In the genomic region with DNA sequence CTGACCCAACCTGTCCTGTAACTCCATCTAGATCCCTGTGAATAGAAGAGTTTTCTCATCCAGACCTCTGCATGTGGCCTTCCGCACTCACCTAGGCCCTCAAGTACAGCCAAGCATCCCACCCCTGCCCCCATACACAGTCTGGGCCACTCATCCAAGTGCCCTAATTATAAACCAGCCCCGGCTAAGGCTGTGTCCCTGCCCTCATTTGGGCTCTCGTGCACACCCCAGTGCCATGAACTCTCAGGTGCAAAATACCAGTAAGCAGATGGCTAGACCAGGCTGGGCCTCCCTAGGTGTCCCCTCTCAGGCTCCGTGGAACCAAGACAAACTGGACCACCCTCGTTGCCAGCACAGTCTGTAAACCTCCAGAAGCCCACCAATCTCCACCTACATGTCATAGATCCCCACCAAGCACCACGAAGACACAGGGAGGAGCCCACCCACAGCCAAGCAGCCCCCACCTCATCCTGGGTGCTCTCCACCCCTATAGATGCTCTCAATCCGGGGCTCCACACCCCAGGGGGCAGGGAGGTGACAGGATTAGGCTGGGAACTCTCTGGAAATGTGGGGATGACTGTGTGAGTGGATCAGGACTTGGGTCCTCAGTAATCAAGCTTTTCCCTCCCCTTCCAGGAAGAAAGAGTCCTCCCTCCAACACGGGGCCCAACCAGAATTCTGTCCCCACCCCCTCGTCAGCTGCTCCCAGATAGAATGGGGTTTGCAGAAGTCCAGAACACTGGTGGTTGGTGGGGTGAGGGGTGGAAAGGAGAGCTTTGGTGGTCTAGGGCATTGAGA, we compare ENCODE assay signal across 8 mouse cellular contexts.
DNase-seq lines count a peak whose midpoint lies in the region.

No protein-coding gene starts in this region.

- DNase-seq in layer of hippocampus, adult 11-12 months (ENCODE audit: low spot score) = peak; percentile 78
- no peak for DNase-seq in layer of hippocampus, adult 9-10 months (ENCODE audit: low spot score)
- DNase-seq in cerebellum, adult 9-10 months = peak; percentile 84
- peak; percentile 77 to 84 for DNase-seq in heart, adult 9 months (ENCODE audit: low spot score in 2 of 2)
- peak; percentile 56 for DNase-seq in kidney, postnatal 14 days
- DNase-seq in lung, adult 18-20 months = peak; percentile 73 to 78
- peak; percentile 59 for DNase-seq in right cerebral cortex, postnatal 14 days
- DNase-seq in urinary bladder, postnatal 25 days (ENCODE audit: low spot score) = no peak

Comparison
In these comparisons a context has a peak if more than half of its experiments do, and no peak if none do; other contexts are left out.
1. DNase-seq: peak in layer of hippocampus, adult 11-12 months (single experiment), cerebellum, adult 9-10 months (single experiment), heart, adult 9 months (2 of 2), kidney, postnatal 14 days (single experiment), lung, adult 18-20 months (2 of 2) and right cerebral cortex, postnatal 14 days (single experiment); none in layer of hippocampus, adult 9-10 months (single experiment) and urinary bladder, postnatal 25 days (single experiment).